Mouse (Mus musculus) heart, postnatal 0 days (tissue): ENCODE results near the gene Tex45.

Experiments used
- CTCF ChIP-seq: IDR thresholded peaks from 2 replicates; pipeline ENCODE4 v1.5.1; 2016; ENCODE audit warnings: antibody characterized with exemption, control low read depth, low read depth
- EP300 ChIP-seq: IDR thresholded peaks from 2 replicates; pipeline ENCODE4 v1.6.1; 2016; ENCODE audit warnings: antibody characterized with exemption, low read depth

DNA sequence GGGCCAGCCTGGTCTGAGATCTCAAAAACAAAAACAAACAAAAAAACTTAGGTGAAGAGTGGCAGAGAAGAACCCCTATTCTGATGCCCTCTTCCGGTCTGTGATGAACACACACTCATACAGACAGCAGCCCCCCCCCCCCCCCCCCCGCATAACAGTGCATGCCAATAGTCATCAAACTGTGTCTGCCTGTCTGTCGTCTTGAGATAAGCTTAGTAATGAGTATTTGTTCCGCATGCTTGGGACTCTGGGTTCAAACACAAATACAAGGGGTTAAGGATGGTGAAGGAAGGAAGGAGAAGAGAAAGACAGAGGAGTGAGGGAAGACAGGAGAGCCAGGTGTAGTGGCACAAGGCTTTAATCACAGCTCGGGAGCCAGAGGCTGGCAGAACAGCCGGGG lies 34.2 kb upstream of the Tex45 start:
- TF ChIP-seq CTCF (no peak), EP300 (no peak)
